Mouse (Mus musculus) adrenal gland, postnatal 25 days (tissue): ENCODE results near the gene Ripply3. TPM values are rescaled to one million over a fixed set of nuclear protein-coding genes. Genes with fewer than 3 reads are reported as not detected.

Source experiments
- DNase-seq: peaks from one replicate; pipeline ENCODE4 v3.0.0; 2021; ENCODE audit warnings: mixed read lengths
- total RNA-seq: library from RNA; stranded (reverse); gene quantifications from 2 replicates; pipeline ENCODE4 v1.2.3, GENCODE M21; 2021

Gene Ripply3
- total RNA-seq, 1 experiment from 2014 or later = 5.5 TPM

DNA sequence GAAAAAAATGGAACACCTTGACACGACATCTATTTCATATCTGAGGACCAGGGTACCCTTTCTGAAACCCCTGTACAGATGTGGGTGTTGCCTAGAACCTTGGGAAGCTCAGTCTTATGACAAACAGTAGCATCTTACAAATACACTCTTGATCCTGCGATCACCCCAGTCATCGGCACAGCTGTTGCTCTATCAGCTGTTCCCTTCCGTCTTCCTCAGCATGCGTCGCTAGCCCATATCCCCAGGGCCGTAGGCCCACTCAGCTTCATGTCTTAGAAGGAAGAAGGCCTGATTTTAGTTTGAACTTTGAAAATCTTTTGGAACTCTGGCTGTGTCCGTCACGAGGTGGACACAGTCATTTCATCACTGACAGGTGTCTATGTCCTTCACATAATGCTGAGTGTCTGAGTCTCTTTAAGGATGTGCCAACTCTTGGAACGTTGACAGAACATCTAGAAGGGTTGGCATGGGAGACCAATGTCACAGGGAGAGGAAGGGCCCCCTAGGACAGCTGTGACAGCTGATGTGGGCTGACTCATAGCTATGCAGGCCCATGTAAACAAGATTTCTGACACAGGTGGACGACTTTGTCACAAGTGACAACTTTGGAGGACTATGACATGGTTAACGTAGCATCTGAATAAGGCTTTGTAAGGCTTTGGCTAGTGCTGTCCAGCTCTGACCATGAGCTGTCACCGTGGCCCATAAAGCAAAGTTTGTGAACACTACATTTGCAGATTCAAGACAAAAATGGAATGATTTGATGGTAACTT lies 32.5 kb downstream of the Ripply3 start:
- DNase-seq = no peak

DNA sequence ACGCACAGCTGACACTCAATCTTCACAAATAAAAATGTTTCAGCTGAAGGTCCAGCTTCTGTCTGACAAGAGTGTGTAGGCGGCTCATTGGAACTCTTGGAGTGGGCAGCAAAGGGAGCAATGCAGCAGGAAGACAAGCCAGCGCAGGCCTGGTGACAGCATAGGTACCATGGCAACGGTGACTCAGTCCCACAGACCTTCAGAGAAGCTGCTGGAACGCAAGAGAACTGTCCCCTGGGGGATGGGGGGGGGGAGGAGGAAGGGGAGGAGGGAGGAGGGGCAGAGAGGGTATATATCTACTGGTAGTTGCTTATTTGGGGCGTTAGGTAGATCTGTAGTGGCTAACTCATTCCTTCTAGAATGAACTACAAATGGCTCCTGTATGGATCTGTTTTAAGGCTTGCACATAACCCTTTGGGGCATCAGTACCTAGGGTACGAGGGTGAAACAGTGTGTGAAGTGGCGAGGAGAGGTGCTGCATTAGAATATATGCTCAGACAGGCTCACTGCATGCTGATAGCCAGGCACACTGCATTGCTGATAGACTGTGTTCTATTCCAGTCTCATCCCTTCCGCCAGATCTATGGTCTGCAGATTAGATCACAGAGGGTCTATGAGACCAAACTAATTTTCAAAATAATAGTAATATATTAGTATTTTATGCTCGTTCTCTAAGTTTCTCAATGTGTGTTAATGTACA lies 34.1 kb downstream of the Ripply3 start:
- DNase-seq = peak; percentile 87

DNA sequence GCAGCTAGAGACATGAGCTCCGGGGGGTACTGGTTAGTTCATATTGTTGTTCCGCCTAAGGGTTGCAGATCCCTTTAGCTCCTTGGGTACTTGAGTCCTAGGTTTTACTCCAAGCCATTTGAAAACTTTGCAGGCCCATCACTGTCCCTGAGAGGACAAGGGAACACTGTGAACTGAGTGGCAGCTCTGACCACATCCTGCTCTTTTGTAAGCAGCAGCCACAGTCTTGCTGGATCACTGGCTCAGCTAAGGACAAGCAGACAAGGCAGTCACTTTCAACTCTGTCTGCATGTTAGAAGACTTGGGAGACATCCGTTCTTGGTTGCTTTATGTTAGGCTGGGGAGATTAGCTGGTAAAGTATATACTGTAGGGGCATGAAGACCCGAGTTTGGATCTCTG lies 35.6 kb downstream of the Ripply3 start:
- no peak for DNase-seq

DNA sequence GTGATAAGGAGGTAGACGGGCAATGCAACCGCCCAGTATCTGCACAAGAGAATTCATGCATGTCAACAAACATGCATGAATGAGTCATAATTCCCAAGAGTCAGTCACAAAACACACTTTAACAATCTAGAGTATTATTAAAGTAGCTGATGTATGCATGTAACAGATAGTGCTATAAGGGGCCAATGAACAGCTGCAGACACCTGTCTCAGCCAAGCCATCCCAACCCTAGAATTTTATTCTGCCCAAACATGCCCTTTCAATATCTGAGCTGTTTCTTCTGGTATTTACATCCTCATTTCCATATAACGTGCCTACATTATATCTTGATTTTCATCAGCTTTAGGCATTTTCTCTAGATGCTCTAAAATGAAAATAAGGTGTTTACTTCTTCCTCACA lies 37.2 kb downstream of the Ripply3 start:
- no peak for DNase-seq

DNA sequence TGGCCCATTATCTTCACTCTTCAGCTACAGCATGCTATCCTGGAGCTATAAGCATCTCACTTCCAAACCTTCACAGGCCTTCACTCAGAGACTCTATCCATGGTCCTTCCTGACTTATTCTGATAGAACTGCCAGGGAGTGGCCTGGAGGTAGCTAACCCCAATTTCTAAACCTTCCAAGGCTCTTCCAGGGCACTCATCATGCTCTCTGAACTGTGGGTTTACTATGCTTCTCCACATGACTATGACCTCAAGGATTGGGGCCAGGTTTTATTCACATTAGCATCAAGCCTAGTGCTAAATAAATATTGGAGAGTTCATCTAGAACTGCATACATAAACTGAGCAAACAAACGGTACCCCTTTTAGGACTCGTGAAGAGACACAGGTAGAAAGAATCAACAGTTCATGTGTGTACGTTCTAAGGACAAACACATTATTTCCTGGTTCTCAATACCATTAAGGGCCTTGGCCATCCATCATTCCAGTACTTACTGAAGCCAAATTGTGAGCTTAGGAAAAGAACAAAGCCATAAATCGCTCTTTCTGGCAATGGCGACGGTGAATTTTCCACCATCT lies 41.5 kb downstream of the Ripply3 start:
- no peak for DNase-seq

DNA sequence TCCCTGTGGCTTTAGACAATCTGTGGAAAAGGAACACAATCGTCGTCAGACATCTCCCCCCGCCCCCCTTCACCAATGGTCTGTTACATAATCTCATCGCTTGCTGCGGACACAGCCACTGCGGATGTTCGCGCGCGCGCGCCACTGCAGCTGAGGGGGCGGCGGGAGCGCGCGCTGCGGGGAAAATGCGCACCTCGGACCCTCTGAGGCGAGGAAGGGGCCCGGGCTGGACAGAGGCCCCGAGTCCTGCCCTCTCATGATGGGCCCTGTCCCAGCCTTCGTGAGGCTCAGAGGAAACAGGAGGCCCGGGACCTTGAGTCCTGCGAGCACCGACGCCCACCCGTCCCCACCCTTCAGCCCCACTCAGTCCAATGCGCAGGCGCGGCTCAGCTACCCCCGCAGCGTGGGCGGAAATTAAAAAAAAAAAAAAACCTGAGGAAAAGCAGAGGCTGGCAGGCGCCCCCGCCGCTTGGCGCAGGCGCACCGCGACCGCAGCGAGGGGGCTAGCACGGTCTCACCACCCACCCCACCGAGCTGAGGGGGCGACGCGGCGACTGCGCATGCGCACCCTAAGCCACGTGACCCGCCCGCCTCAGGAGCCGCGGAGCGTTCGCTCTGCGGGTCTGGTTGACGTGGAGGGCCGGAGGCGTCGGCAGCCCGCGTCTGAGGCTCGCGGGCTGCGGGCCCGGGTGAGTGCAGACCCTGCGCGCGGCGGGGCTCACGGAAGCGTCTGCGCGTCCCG lies 42.1 kb downstream of the Ripply3 start, which contains the start of gene Ttc3:
Ttc3 (plus strand) TSS at position 446 of the 742 bp plus-strand sequence.
- peak; percentile 94 for DNase-seq

DNA sequence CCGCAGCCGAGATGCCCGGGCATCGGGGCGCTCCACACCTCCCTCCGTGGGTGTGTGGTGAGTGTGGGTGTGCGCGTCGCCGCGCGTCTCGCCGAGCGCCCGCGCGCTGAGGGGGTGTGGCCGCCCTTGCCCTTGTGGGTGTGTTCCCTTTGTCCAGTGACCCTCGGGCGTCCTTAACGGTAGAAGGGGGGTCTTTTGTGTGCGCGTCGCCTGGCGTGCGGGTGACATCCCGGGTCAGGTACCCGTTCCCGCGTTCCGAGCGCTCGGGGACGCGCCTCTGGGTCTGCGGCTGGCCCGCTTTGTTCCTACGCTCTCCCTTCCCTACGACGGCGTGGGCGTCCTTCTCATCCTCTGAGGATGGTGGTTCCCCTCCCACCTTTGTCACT lies 42.7 kb downstream of the Ripply3 start:
- peak; percentile 77 for DNase-seq

DNA sequence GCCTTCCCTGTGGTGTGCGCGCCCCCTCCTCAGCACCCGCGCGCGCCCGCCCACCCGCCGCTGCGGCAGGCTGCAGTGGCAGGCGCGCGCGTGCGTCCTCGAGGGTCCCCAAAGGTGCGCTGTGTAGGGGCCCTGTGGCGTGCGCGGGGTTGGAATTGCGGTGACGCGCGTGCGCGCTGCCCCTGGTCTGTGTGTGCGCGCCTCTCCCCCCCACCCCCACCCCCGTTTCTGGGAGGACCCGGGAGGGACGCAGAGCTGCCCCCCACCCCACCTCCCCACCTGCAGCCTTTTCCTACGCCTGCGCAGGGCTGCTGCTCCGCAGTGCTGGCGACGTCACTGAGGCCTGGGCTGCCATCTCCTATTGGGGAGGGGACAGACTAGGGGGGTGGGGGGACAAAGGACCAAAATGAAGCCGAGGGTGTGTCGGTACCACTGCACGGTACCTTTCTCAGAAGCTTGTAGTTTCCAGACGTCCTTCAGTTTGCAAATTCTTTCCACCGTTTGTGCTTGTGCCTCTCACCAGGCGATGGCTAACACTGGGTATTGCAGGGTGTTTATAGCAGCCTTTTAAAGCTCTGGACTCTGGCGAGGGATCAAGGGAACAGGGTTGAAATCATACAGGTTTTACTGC lies 43.2 kb downstream of the Ripply3 start, which contains the start of gene Pigp:
Pigp (minus strand) TSS at position 542 of the 631 bp plus-strand sequence.
- peak; percentile 54 for DNase-seq

DNA sequence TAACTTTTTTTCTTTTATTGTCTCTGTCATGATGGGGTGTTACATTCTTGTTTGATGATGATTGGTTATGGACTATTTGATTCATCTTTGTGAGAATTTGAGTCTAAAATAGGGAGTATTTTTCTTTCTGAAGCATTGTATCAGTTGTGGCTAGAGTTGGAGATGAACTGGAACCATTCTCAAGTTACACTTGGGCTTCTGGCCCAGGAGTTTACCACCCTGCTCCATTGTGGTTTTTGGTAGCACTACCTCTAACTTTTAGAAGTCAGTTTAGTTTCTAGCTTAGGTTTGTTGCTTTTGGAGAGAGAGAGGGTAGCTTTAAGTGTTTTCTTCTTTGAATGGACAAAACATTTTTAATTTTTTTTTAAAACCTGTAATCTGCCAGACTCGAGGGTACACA lies 51.2 kb downstream of the Ripply3 start:
- DNase-seq = no peak

DNA sequence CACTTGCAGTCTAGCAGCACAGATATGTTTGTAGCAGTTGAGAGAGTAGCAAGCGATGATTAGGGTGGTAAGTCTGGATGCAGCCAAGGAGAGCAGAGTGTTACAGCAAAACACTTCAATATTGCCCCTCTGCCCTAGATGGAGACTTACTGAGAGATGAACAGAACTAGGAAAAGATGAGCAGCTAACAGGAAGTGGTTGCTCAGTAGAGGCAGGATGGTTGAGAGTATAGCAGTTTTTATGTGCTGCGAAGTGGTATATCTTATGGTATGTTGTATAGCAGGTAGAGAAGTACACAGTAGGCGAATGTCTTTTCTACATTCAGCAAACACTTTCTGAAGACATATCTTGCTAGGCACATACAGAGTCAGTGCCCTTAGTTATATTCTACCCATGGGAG lies 55.1 kb downstream of the Ripply3 start:
- no peak for DNase-seq

Other genes with a start within 250 kb of the Ripply3 start
- not detected in 2 replicates for gene Sim2, start 243.5 kb upstream of the Ripply3 start, total RNA-seq
- 11.4 and 20.3 TPM in 2 replicates for gene Hlcs, start 14.8 kb upstream of the Ripply3 start, total RNA-seq
- 124 and 136 TPM in 2 replicates for gene Ttc3, start 42.2 kb downstream of the Ripply3 start, total RNA-seq
- 88.4 and 110 TPM in 2 replicates for gene Pigp, start 43.4 kb downstream of the Ripply3 start, total RNA-seq
- 59.1 and 61.5 TPM in 2 replicates for gene Vps26c, start 198.4 kb downstream of the Ripply3 start, total RNA-seq
- 59.4 and 76.4 TPM in 2 replicates for gene Dyrk1a, start 241.6 kb downstream of the Ripply3 start, total RNA-seq